Mouse (Mus musculus): ENCODE results near the gene Pigf.

DNA sequence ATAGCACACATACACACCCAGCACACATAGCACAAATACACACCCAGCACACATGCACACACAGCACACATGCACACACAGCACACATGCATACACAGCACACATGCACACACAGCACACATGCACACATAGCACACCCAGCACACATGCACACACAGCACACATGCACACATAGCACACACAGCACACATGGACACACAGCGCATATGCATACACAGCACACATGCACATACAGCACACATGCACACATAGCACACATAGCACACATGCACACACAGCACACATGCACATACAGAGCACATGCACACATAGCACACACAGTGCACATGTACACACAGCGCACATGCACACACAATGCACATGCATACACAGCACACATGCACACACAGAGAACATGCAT lies 43.5 kb downstream of the Pigf start:
- TF ChIP-seq POLR2A (IDR thresholded peaks at IDR 0.05; ENCODE audit: insufficient read length, low read depth) = peak; percentile 55
- TF ChIP-seq TCF12 (IDR thresholded peaks at IDR 0.05; ENCODE audit: insufficient read depth, poor library complexity, severe bottlenecking) = no peak
- TF ChIP-seq USF1 (IDR thresholded peaks at IDR 0.05; ENCODE audit: low read depth) = no peak
- TF ChIP-seq E2F4 (IDR thresholded peaks at IDR 0.05; ENCODE audit: insufficient read depth) = no peak
- TF ChIP-seq POLR2AphosphoS2 (IDR thresholded peaks at IDR 0.05; ENCODE audit: insufficient read length, low read depth) = peak; percentile 78
- TF ChIP-seq MAX (IDR thresholded peaks at IDR 0.05; ENCODE audit: low read depth) = no peak
- no peak for TF ChIP-seq REST (IDR thresholded peaks at IDR 0.05; ENCODE audit: insufficient read depth, insufficient read length)
- TF ChIP-seq SRF (IDR thresholded peaks at IDR 0.05; ENCODE audit: control insufficient read depth, insufficient read length, low read depth) = no peak
- no peak for TF ChIP-seq TCF3 (IDR thresholded peaks at IDR 0.05; ENCODE audit: insufficient read length, low read depth)
- no peak for TF ChIP-seq MYOG (IDR thresholded peaks at IDR 0.05; ENCODE audit: control insufficient read depth in 1 of 3, insufficient read depth in 1 of 3, insufficient read length in 2 of 3, low read depth in 2 of 3)
- no peak for TF ChIP-seq CEBPB (IDR thresholded peaks at IDR 0.05; ENCODE audit: insufficient read depth, poor library complexity, severe bottlenecking)

All from myocyte (in vitro differentiated cells).